Comparison of ENCODE assay signal across 8 mouse cellular contexts in genomic region chr17:32388370-32389100, GRCm38 (mm10). TPM values are rescaled to one million over a fixed set of nuclear protein-coding genes. Genes with fewer than 3 reads are reported as not detected.
A peak's percentile ranks its signal among the peaks of the same experiment; 100 is the strongest.
DNase-seq lines count a peak whose midpoint lies in the region; ATAC-seq and TF ChIP-seq lines count a peak whose summit lies in the region.

No protein-coding gene starts in this region.

- H3K36me3 ChIP-seq in megakaryocyte, embryonic 14.5 days (replicated peaks; ENCODE audit: low read length) = peaks cover 60% of the 10 kb centered on the region
- H3K36me3 ChIP-seq in forebrain, embryonic 12.5 days (replicated peaks) = peaks cover 16% of the 10 kb centered on the region

- H3K27ac ChIP-seq in forebrain, embryonic 12.5 days = peak overlapping the region; percentile 81

- peak; percentile 60 for DNase-seq in adrenal gland, postnatal 14 days
- peak; percentile 43 for DNase-seq in kidney, adult 11 months
- peak; percentile 55 for DNase-seq in lung, adult 2 months
- DNase-seq in retina, postnatal 1 day = peak; percentile 33
- no peak for DNase-seq in layer of hippocampus, adult 8-10 months (ENCODE audit: low spot score in 2 of 2)

- peak overlapping the region; percentile 92 for H3K4me2 ChIP-seq in forebrain, embryonic 12.5 days

- H3K4me1 ChIP-seq in megakaryocyte, embryonic 14.5 days = peaks cover 28% of the 10 kb centered on the region
- H3K4me1 ChIP-seq in forebrain, embryonic 12.5 days = peaks cover 16% of the 10 kb centered on the region
- no peaks in the 10 kb centered on the region; the same call in none of the 2 replicates for H3K4me1 ChIP-seq in lung, adult 2 months (ENCODE audit: control insufficient read depth, insufficient read depth, low read length)

- H3K9me3 ChIP-seq in megakaryocyte, embryonic 14.5 days = no peaks in the 10 kb centered on the region
- no peaks in the 10 kb centered on the region for H3K9me3 ChIP-seq in forebrain, embryonic 12.5 days

- no peak for TF ChIP-seq POLR2A in lung, adult 2 months (IDR thresholded peaks at IDR 0.05; ENCODE audit: borderline replicate concordance, extremely low read depth, low read depth, low read length)

- peak overlapping the region; percentile 96 for H3K4me3 ChIP-seq in megakaryocyte, embryonic 14.5 days (replicated peaks)
- H3K4me3 ChIP-seq in forebrain, embryonic 12.5 days (replicated peaks) = peak overlapping the region; percentile 81
- peak overlapping the region; percentile 88 for H3K4me3 ChIP-seq in lung, adult 2 months (replicated peaks; ENCODE audit: extremely low read depth, low read depth, low read length)

- no peaks in the 10 kb centered on the region for H3K27me3 ChIP-seq in megakaryocyte, embryonic 14.5 days (replicated peaks)
- H3K27me3 ChIP-seq in forebrain, embryonic 12.5 days = peaks cover 33% of the 10 kb centered on the region

- 1% methylated on average over 37 of the region's 39 CpGs for WGBS in forebrain, embryonic 12.5 days
- 1% methylated on average over 39 of the region's 39 CpGs for WGBS in lung, adult 2 months

- peak overlapping the region; percentile 83 for H3K9ac ChIP-seq in forebrain, embryonic 12.5 days

- TF ChIP-seq CTCF in lung, adult 2 months (IDR thresholded peaks at IDR 0.05; ENCODE audit: insufficient read depth, low read length) = no peak

- ATAC-seq in megakaryocyte, adult 5-6 weeks (ENCODE audit: poor library complexity, severe bottlenecking) = no peak
- peak; percentile 71 for ATAC-seq in forebrain, embryonic 12.5 days (ENCODE audit: low FRiP score)

RNA-seq across cellular contexts. Expression of gene Wiz, which starts 0.7 kb away (rescaled TPM):
- 32.7 and 47.1 TPM in 2 replicates for polyA plus RNA-seq in megakaryocyte, embryonic 14.5 days (2012; ENCODE audit: insufficient read depth, low replicate concordance)
- total RNA-seq in megakaryocyte, adult 5-6 weeks (2015) = 17.2 and 23.0 TPM in 2 replicates
- 4.9 and 5.9 TPM in 2 replicates for total RNA-seq in megakaryocyte, adult 5-6 weeks (2017)
- total RNA-seq in adrenal gland, postnatal 14 days (2021) = 41.8 and 47.9 TPM in 2 replicates
- 40.3 and 44.3 TPM in 2 replicates for polyA plus RNA-seq in forebrain, embryonic 12.5 days (2016; fragmentation: Nextera tagmentation; extraction: Ambion mirVana)
- polyA plus RNA-seq in lung, adult 2 months (2012; rRNA removed) = 40.0 and 42.0 TPM in 2 replicates
- total RNA-seq in layer of hippocampus, adult 8-10 months (2022) = 10 to 100 TPM; 44.5 to 52.9 (median 47.4) TPM

RNA-seq across cellular contexts. Expression of gene Rasal3, which starts 14.8 kb away (rescaled TPM):
- polyA plus RNA-seq in megakaryocyte, embryonic 14.5 days (2012; ENCODE audit: insufficient read depth, low replicate concordance) = 26.2 and 250 TPM in 2 replicates
- total RNA-seq in megakaryocyte, adult 5-6 weeks (2015) = 52.9 and 54.4 TPM in 2 replicates
- 19.5 and 25.7 TPM in 2 replicates for total RNA-seq in megakaryocyte, adult 5-6 weeks (2017)
- 1.7 and 18.1 TPM in 2 replicates for total RNA-seq in adrenal gland, postnatal 14 days (2021)
- 0.41 and 0.77 TPM in 2 replicates for polyA plus RNA-seq in forebrain, embryonic 12.5 days (2016; fragmentation: Nextera tagmentation; extraction: Ambion mirVana)
- 13.3 and 17.4 TPM in 2 replicates for polyA plus RNA-seq in lung, adult 2 months (2012; rRNA removed)
- total RNA-seq in layer of hippocampus, adult 8-10 months (2022) = 10 to 100 TPM in 2 of 4 experiments, 1 to 10 TPM in 2; 3.8 to 16.9 (median 8.9) TPM

RNA-seq across cellular contexts. Expression of gene Pglyrp2, which starts 35.4 kb away (rescaled TPM):
- 2.0 and 3.2 TPM in 2 replicates for polyA plus RNA-seq in megakaryocyte, embryonic 14.5 days (2012; ENCODE audit: insufficient read depth, low replicate concordance)
- 1.7 and 2.0 TPM in 2 replicates for total RNA-seq in megakaryocyte, adult 5-6 weeks (2015)
- 1.4 and 2.2 TPM in 2 replicates for total RNA-seq in megakaryocyte, adult 5-6 weeks (2017)
- total RNA-seq in adrenal gland, postnatal 14 days (2021) = 4.2 and 14.2 TPM in 2 replicates
- polyA plus RNA-seq in forebrain, embryonic 12.5 days (2016; fragmentation: Nextera tagmentation; extraction: Ambion mirVana) = not detected in 2 replicates
- polyA plus RNA-seq in lung, adult 2 months (2012; rRNA removed) = 3.6 and 3.9 TPM in 2 replicates
- not detected for total RNA-seq in layer of hippocampus, adult 8-10 months (2022)

RNA-seq across cellular contexts. Expression of gene Akap8l, which starts 38.1 kb away (rescaled TPM):
- polyA plus RNA-seq in megakaryocyte, embryonic 14.5 days (2012; ENCODE audit: insufficient read depth, low replicate concordance) = 93.3 and 157 TPM in 2 replicates
- total RNA-seq in megakaryocyte, adult 5-6 weeks (2015) = 48.3 and 51.1 TPM in 2 replicates
- 66.4 and 69.6 TPM in 2 replicates for total RNA-seq in megakaryocyte, adult 5-6 weeks (2017)
- 85.5 and 95.0 TPM in 2 replicates for total RNA-seq in adrenal gland, postnatal 14 days (2021)
- 110 TPM in 2 replicates for polyA plus RNA-seq in forebrain, embryonic 12.5 days (2016; fragmentation: Nextera tagmentation; extraction: Ambion mirVana)
- polyA plus RNA-seq in lung, adult 2 months (2012; rRNA removed) = 137 and 149 TPM in 2 replicates
- total RNA-seq in layer of hippocampus, adult 8-10 months (2022) = 100 to 1,000 TPM; 160 to 279 (median 221) TPM

Comparison
In these comparisons a context has a peak if more than half of its experiments do, and no peak if none do; other contexts are left out.
1. DNase-seq: peak in adrenal gland, postnatal 14 days (single experiment), kidney, adult 11 months (single experiment), lung, adult 2 months (single experiment) and retina, postnatal 1 day (single experiment); none in layer of hippocampus, adult 8-10 months (0 of 2).
2. Peak in every context shown above with its lines, with median percentiles within 50 percentile points of each other: H3K4me3 ChIP-seq.